Mouse (Mus musculus): ENCODE results near the gene Twf2.

DNA sequence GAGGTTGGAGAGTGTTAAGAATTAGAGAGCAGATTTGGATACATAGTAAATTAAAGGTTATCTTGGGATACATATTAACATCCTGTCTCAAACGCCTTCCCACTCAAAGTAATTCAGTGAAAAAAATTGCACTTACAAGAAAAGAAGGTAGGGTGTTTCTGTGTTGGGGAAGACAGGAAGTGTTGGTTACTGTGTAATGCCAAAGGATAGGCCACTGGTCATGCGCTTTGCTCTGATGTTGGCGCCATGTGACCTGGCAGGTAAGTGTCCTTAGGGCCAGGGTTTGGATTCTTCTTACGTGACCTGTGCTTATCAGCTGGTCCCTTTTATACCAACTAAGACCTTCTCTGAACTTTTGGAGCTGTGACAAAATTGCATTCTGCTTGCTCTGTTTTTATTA lies 20.8 kb upstream of the Twf2 start:
- TF ChIP-seq POLR2A (IDR thresholded peaks at IDR 0.05; ENCODE audit: low read depth, low read length) (no peak), CTCF (IDR thresholded peaks at IDR 0.05; ENCODE audit: extremely low read depth, insufficient read length, insufficient replicate concordance, low read depth, low read length) (no peak)

All from small intestine, adult 2 months (tissue).